In genomic region chr5:124900738-124901490, GRCm38 (mm10) we compare ENCODE assay signal across 15 mouse cellular contexts. TPM values are rescaled to one million over a fixed set of nuclear protein-coding genes. Genes with fewer than 3 reads are reported as not detected.
DNase-seq lines count a peak whose midpoint lies in the region; ATAC-seq and TF ChIP-seq lines count a peak whose summit lies in the region.
"Had no signal": no experiment of that assay in that cellular context is flagged by ENCODE, and none has a peak within 500 bp of the region (broad histone marks: within the 10 kb centered on the region; RNA-seq: fewer than 3 reads in every experiment).

No protein-coding gene starts in this region.

- TF ChIP-seq CTCF in liver, embryonic 14.5 days (IDR thresholded peaks at IDR 0.05; ENCODE audit: low read depth): peak; percentile 20; the same call in 1 of the 2 replicates
- peak; percentile 48 for TF ChIP-seq CTCF in ES-Bruce4 (IDR thresholded peaks at IDR 0.05; ENCODE audit: low read depth, low read length)

- H3K4me1 ChIP-seq in hindbrain, embryonic 16.5 days (ENCODE audit: control insufficient read depth, insufficient read depth, low read depth, low read length): peaks cover 12% of the 10 kb centered on the region
- peaks cover 10% of the 10 kb centered on the region for H3K4me1 ChIP-seq in hindbrain, embryonic 10.5 days (replicated peaks)
- H3K4me1 ChIP-seq in liver, embryonic 14.5 days (replicated peaks; ENCODE audit: control insufficient read depth in 2 of 2, insufficient read depth in 2 of 2, low read length in 1 of 2): no peaks in the 10 kb centered on the region
- peaks cover 4% of the 10 kb centered on the region; the same call in 1 of the 2 replicates for H3K4me1 ChIP-seq in liver, embryonic 11.5 days (replicated peaks; ENCODE audit: control insufficient read depth, insufficient read depth, low read length)
- no peaks in the 10 kb centered on the region for H3K4me1 ChIP-seq in ES-Bruce4 (ENCODE audit: control insufficient read depth, insufficient read depth, low read length)
- peaks cover 14% of the 10 kb centered on the region for H3K4me1 ChIP-seq in embryonic facial prominence, embryonic 14.5 days (ENCODE audit: control insufficient read depth, insufficient read depth, low read length)

- no peak for ATAC-seq in hindbrain, embryonic 16.5 days
- ATAC-seq in liver, embryonic 14.5 days (ENCODE audit: insufficient read depth): no peak
- no peak for ATAC-seq in liver, embryonic 11.5 days (replicated peaks; ENCODE audit: low FRiP score)
- ATAC-seq in embryonic facial prominence, embryonic 14.5 days (ENCODE audit: low read depth): no peak
- no peak for ATAC-seq in megakaryocyte, adult 5-6 weeks (ENCODE audit: poor library complexity, severe bottlenecking)
- no peak for ATAC-seq in activated CD4-positive, CD25-positive, alpha-beta regulatory T cell, adult 4 months

- DNase-seq in hindbrain, embryonic 10.5 days (ENCODE audit: low spot score): no peak
- DNase-seq in liver, embryonic 14.5 days (ENCODE audit: low read depth in 3 of 3, low spot score in 3 of 3): no peak
- no peak for DNase-seq in liver, embryonic 11.5 days (ENCODE audit: low spot score)
- no peak for DNase-seq in embryonic facial prominence, embryonic 14.5 days (ENCODE audit: low spot score)
- DNase-seq: adrenal gland, postnatal 36 days; retina, postnatal 1 day; thymus, postnatal 25 days had no signal

- H3K4me3 ChIP-seq in hindbrain, embryonic 16.5 days (ENCODE audit: low read length): no peak overlapping the region
- no peak overlapping the region for H3K4me3 ChIP-seq in hindbrain, embryonic 10.5 days
- H3K4me3 ChIP-seq in liver, embryonic 14.5 days (ENCODE audit: insufficient read depth in 1 of 2, low read depth in 2 of 2, low read length in 2 of 2): no peak overlapping the region
- no peak overlapping the region for H3K4me3 ChIP-seq in liver, embryonic 11.5 days (ENCODE audit: low read depth, low read length)
- no peak overlapping the region for H3K4me3 ChIP-seq in ES-Bruce4 (ENCODE audit: low read depth, low read length)
- H3K4me3 ChIP-seq in embryonic facial prominence, embryonic 14.5 days (ENCODE audit: low read depth, low read length): no peak overlapping the region
- H3K4me3 ChIP-seq: forebrain, embryonic 12.5 days had no signal

- no peaks in the 10 kb centered on the region for H3K9me3 ChIP-seq in hindbrain, embryonic 16.5 days (ENCODE audit: control insufficient read depth, low read length)
- no peaks in the 10 kb centered on the region for H3K9me3 ChIP-seq in hindbrain, embryonic 10.5 days
- no peaks in the 10 kb centered on the region for H3K9me3 ChIP-seq in liver, embryonic 14.5 days (ENCODE audit: control insufficient read depth, low read length)
- H3K9me3 ChIP-seq in liver, embryonic 11.5 days (ENCODE audit: control insufficient read depth, low read length): no peaks in the 10 kb centered on the region
- no peaks in the 10 kb centered on the region for H3K9me3 ChIP-seq in ES-Bruce4 (replicated peaks; ENCODE audit: control insufficient read depth, insufficient read depth, low read length, poor library complexity, severe bottlenecking)
- H3K9me3 ChIP-seq in embryonic facial prominence, embryonic 14.5 days (ENCODE audit: control insufficient read depth, low read length): no peaks in the 10 kb centered on the region
- H3K9me3 ChIP-seq: forebrain, embryonic 12.5 days; kidney, embryonic 15.5 days; midbrain, embryonic 10.5 days; neural tube, embryonic 15.5 days had no signal

- no peaks in the 10 kb centered on the region for H3K36me3 ChIP-seq in hindbrain, embryonic 16.5 days (ENCODE audit: control insufficient read depth, insufficient read depth, low read length)
- H3K36me3 ChIP-seq in hindbrain, embryonic 10.5 days: no peaks in the 10 kb centered on the region
- H3K36me3 ChIP-seq in liver, embryonic 14.5 days (replicated peaks; ENCODE audit: control insufficient read depth, insufficient read depth, low read depth): no peaks in the 10 kb centered on the region
- H3K36me3 ChIP-seq in liver, embryonic 11.5 days (ENCODE audit: control insufficient read depth, insufficient read depth, low read length): no peaks in the 10 kb centered on the region
- no peaks in the 10 kb centered on the region for H3K36me3 ChIP-seq in ES-Bruce4 (ENCODE audit: control insufficient read depth, insufficient read depth, low read length, poor library complexity, severe bottlenecking)
- H3K36me3 ChIP-seq in embryonic facial prominence, embryonic 14.5 days (ENCODE audit: control insufficient read depth, insufficient read depth, low read length): no peaks in the 10 kb centered on the region
- H3K36me3 ChIP-seq: forebrain, embryonic 12.5 days; kidney, embryonic 15.5 days; midbrain, embryonic 10.5 days; neural tube, embryonic 15.5 days had no signal

- H3K27me3 ChIP-seq in hindbrain, embryonic 16.5 days (replicated peaks; ENCODE audit: control insufficient read depth, insufficient read depth, low read length): no peaks in the 10 kb centered on the region
- H3K27me3 ChIP-seq in hindbrain, embryonic 10.5 days (ENCODE audit: insufficient read depth, poor library complexity, severe bottlenecking): no peaks in the 10 kb centered on the region
- no peaks in the 10 kb centered on the region for H3K27me3 ChIP-seq in liver, embryonic 14.5 days (ENCODE audit: control insufficient read depth, insufficient read depth, low read length)
- no peaks in the 10 kb centered on the region for H3K27me3 ChIP-seq in liver, embryonic 11.5 days (replicated peaks; ENCODE audit: control insufficient read depth, insufficient read depth, low read length)
- H3K27me3 ChIP-seq in ES-Bruce4 (ENCODE audit: control insufficient read depth, insufficient read depth, low read length, poor library complexity, severe bottlenecking): no peaks in the 10 kb centered on the region
- no peaks in the 10 kb centered on the region; the same call in 1 of the 2 replicates for H3K27me3 ChIP-seq in embryonic facial prominence, embryonic 14.5 days (replicated peaks; ENCODE audit: control insufficient read depth, insufficient read depth, low read length)
- H3K27me3 ChIP-seq: forebrain, embryonic 12.5 days; kidney, embryonic 15.5 days; neural tube, embryonic 15.5 days had no signal

- H3K4me2 ChIP-seq in hindbrain, embryonic 16.5 days (ENCODE audit: low read length): no peak overlapping the region
- H3K4me2 ChIP-seq in liver, embryonic 14.5 days (ENCODE audit: low read depth): no peak overlapping the region
- H3K4me2 ChIP-seq in liver, embryonic 11.5 days: no peak overlapping the region
- no peak overlapping the region; the same call in 1 of the 2 replicates for H3K4me2 ChIP-seq in embryonic facial prominence, embryonic 14.5 days (ENCODE audit: low read depth, low read length)

- no peak for TF ChIP-seq POLR2A in ES-Bruce4 (IDR thresholded peaks at IDR 0.05; ENCODE audit: insufficient read depth, low read length)

- H3K9ac ChIP-seq in hindbrain, embryonic 16.5 days (ENCODE audit: low read depth, low read length): no peak overlapping the region
- no peak overlapping the region for H3K9ac ChIP-seq in liver, embryonic 14.5 days (replicated peaks)
- no peak overlapping the region for H3K9ac ChIP-seq in liver, embryonic 11.5 days (ENCODE audit: low read depth, low read length)
- H3K9ac ChIP-seq in ES-Bruce4 (ENCODE audit: low read depth, poor library complexity, severe bottlenecking): no peak overlapping the region
- H3K9ac ChIP-seq in embryonic facial prominence, embryonic 14.5 days (ENCODE audit: low read depth, low read length): 0 out of 2 replicates have a peak overlapping the region, but pooled peaks have one; percentile 50
- H3K9ac ChIP-seq: forebrain, embryonic 12.5 days; kidney, embryonic 15.5 days had no signal

- 70% methylated on average over 19 of the region's 19 CpGs for WGBS in hindbrain, embryonic 16.5 days
- 74% methylated on average over 19 of the region's 19 CpGs for WGBS in hindbrain, embryonic 10.5 days
- 56% methylated on average over 19 of the region's 19 CpGs for WGBS in liver, embryonic 14.5 days (ENCODE audit: insufficient replicate concordance)
- 65% methylated on average over 19 of the region's 19 CpGs for WGBS in liver, embryonic 11.5 days
- WGBS in embryonic facial prominence, embryonic 14.5 days: 68% methylated on average over 19 of the region's 19 CpGs

- TF ChIP-seq EP300 in liver, embryonic 14.5 days (IDR thresholded peaks at IDR 0.05; ENCODE audit: low read depth): no peak
- no peak for TF ChIP-seq EP300 in ES-Bruce4 (IDR thresholded peaks at IDR 0.05; ENCODE audit: insufficient read depth, low read depth, low read length)

- H3K27ac ChIP-seq in hindbrain, embryonic 16.5 days (ENCODE audit: low read depth, low read length): 0 out of 2 replicates have a peak overlapping the region, but pooled peaks have one; percentile 20
- no peak overlapping the region for H3K27ac ChIP-seq in hindbrain, embryonic 10.5 days
- H3K27ac ChIP-seq in liver, embryonic 14.5 days: no peak overlapping the region
- no peak overlapping the region for H3K27ac ChIP-seq in liver, embryonic 11.5 days (ENCODE audit: low read depth, low read length)
- no peak overlapping the region for H3K27ac ChIP-seq in ES-Bruce4 (ENCODE audit: insufficient read depth, low read length)
- H3K27ac ChIP-seq in embryonic facial prominence, embryonic 14.5 days (replicated peaks; ENCODE audit: low read depth, low read length): peak overlapping the region; percentile 39; the same call in 1 of the 2 replicates
- H3K27ac ChIP-seq: forebrain, embryonic 12.5 days; kidney, embryonic 15.5 days had no signal

RNA-seq across cellular contexts. Expression of gene Zfp664, which starts 38.4 kb away (rescaled TPM):
- 75.7 and 77.1 TPM in 2 replicates for polyA plus RNA-seq in hindbrain, embryonic 16.5 days (2015; fragmentation: Nextera tagmentation; extraction: Ambion mirVana)
- 147 and 161 TPM in 2 replicates for polyA plus RNA-seq in hindbrain, embryonic 10.5 days (2016; fragmentation: Nextera tagmentation; extraction: Ambion mirVana)
- polyA plus RNA-seq in liver, embryonic 14.5 days (2012; rRNA removed): 5.8 and 7.9 TPM in 2 replicates
- polyA plus RNA-seq in liver, embryonic 14.5 days (2014; fragmentation: Nextera tagmentation; extraction: Ambion mirVana): 9.9 and 10.6 TPM in 2 replicates
- 35.6 and 42.3 TPM in 2 replicates for polyA plus RNA-seq in liver, embryonic 11.5 days (2014; fragmentation: Nextera tagmentation; extraction: Ambion mirVana)
- 96.4 and 103 TPM in 2 replicates for polyA plus RNA-seq in ES-Bruce4 (2011; ENCODE audit: insufficient read depth, insufficient read length, low read depth, missing spikeins)
- polyA plus RNA-seq in embryonic facial prominence, embryonic 14.5 days (2014; fragmentation: Nextera tagmentation; extraction: Ambion mirVana): 59.0 and 71.7 TPM in 2 replicates
- total RNA-seq in megakaryocyte, adult 5-6 weeks (2015): 5.5 and 6.3 TPM in 2 replicates
- total RNA-seq in megakaryocyte, adult 5-6 weeks (2017): 7.4 and 7.6 TPM in 2 replicates
- polyA plus RNA-seq in activated CD4-positive, CD25-positive, alpha-beta regulatory T cell, adult 4 months (2017; shearing (Covaris generic)): 10 to 100 TPM in 1 of 2 experiments, 1 to 10 TPM in 1; 8.1 to 11.3 TPM

RNA-seq across cellular contexts. Expression of gene Ccdc92, which starts 38.7 kb away (rescaled TPM):
- polyA plus RNA-seq in hindbrain, embryonic 16.5 days (2015; fragmentation: Nextera tagmentation; extraction: Ambion mirVana): 47.0 and 51.3 TPM in 2 replicates
- 15.0 and 20.3 TPM in 2 replicates for polyA plus RNA-seq in hindbrain, embryonic 10.5 days (2016; fragmentation: Nextera tagmentation; extraction: Ambion mirVana)
- 0.22 and 0.38 TPM in 2 replicates for polyA plus RNA-seq in liver, embryonic 14.5 days (2012; rRNA removed)
- polyA plus RNA-seq in liver, embryonic 14.5 days (2014; fragmentation: Nextera tagmentation; extraction: Ambion mirVana): 0.14 and 0.21 TPM in 2 replicates
- polyA plus RNA-seq in liver, embryonic 11.5 days (2014; fragmentation: Nextera tagmentation; extraction: Ambion mirVana): 4.1 and 4.4 TPM in 2 replicates
- 8.3 and 12.6 TPM in 2 replicates for polyA plus RNA-seq in ES-Bruce4 (2011; ENCODE audit: insufficient read depth, insufficient read length, low read depth, missing spikeins)
- polyA plus RNA-seq in embryonic facial prominence, embryonic 14.5 days (2014; fragmentation: Nextera tagmentation; extraction: Ambion mirVana): 8.5 and 10.1 TPM in 2 replicates
- total RNA-seq in megakaryocyte, adult 5-6 weeks (2015): 0.16 and 0.36 TPM in 2 replicates
- total RNA-seq in megakaryocyte, adult 5-6 weeks (2017): 0.69 and 1.1 TPM in 2 replicates
- polyA plus RNA-seq in activated CD4-positive, CD25-positive, alpha-beta regulatory T cell, adult 4 months (2017; shearing (Covaris generic)): 1 to 10 TPM; 5.3 to 6.3 TPM

Comparison
In these comparisons a context has a peak if more than half of its experiments do, and no peak if none do; other contexts are left out.
1. H3K27ac ChIP-seq: peak in hindbrain, embryonic 16.5 days (single experiment) and embryonic facial prominence, embryonic 14.5 days (single experiment); none in hindbrain, embryonic 10.5 days (single experiment), liver, embryonic 14.5 days (single experiment), liver, embryonic 11.5 days (single experiment) and ES-Bruce4 (single experiment).